Mouse (Mus musculus) MEL (cell line): Measurements from ENCODE around the gene Rnf103. TPM values are rescaled to one million over a fixed set of nuclear protein-coding genes. Genes with fewer than 3 reads are reported as not detected.

ENCODE experiments used
- DNase-seq: peaks from one replicate; pipeline ENCODE4 v3.0.0; 2011; ENCODE audit warnings: low read depth, low spot score
- H3K27ac ChIP-seq: 2 replicates; pipeline ENCODE4 v1.5.1; 2012; ENCODE audit warnings: low read depth, mild to moderate bottlenecking, control low read depth, low read length, moderate library complexity; ENCODE audit not compliant: control insufficient read depth
- H3K27me3 ChIP-seq, 2 experiments: fragments of 150-350 bp in 1 of 2; sonication (generic) in 1 of 2; 2 replicates each; pipeline ENCODE4 v1.6.1; 2012; ENCODE audit warnings: low read length in 2 of 2, mild to moderate bottlenecking in 2 of 2, improper control_type of control experiment in 1 of 2, moderate library complexity in 1 of 2; ENCODE audit not compliant: insufficient read depth in 2 of 2, control insufficient read depth in 1 of 2
- H3K36me3 ChIP-seq, 2 experiments: 2 replicates each; pipeline ENCODE4 v1.6.1; 2012 to 2014; ENCODE audit warnings: low read length in 2 of 2, improper control_type of control experiment in 1 of 2, inconsistent platforms in 1 of 2, mild to moderate bottlenecking in 1 of 2; ENCODE audit not compliant: insufficient read depth in 2 of 2, control insufficient read depth in 1 of 2
- H3K4me1 ChIP-seq, 2 experiments: fragments of 150-350 bp in 1 of 2; sonication (generic) in 1 of 2; 2 replicates each; pipeline ENCODE4 v1.6.1; 2012; ENCODE audit warnings: low read length in 2 of 2, improper control_type of control experiment in 1 of 2, mild to moderate bottlenecking in 1 of 2; ENCODE audit not compliant: insufficient read depth in 2 of 2, control insufficient read depth in 1 of 2
- H3K4me3 ChIP-seq, 2 experiments: fragments of 150-350 bp in 1 of 2; sonication (generic) in 1 of 2; 2 replicates each; pipeline ENCODE4 v1.5.1; 2012; ENCODE audit warnings: low read depth in 2 of 2, low read length in 2 of 2, mild to moderate bottlenecking in 2 of 2, moderate library complexity in 2 of 2, control low read depth in 1 of 2, improper control_type of control experiment in 1 of 2; ENCODE audit not compliant: control insufficient read depth in 1 of 2, insufficient read depth in 1 of 2
- H3K79me2 ChIP-seq: 2 replicates; pipeline ENCODE4 v1.6.1; 2012; ENCODE audit warnings: mild to moderate bottlenecking, low read length, moderate library complexity; ENCODE audit not compliant: control insufficient read depth, poor library complexity, insufficient read depth
- H3K9ac ChIP-seq: 2 replicates; pipeline ENCODE4 v1.6.1; 2012; ENCODE audit warnings: low read depth, mild to moderate bottlenecking, control low read depth, low read length, moderate library complexity; ENCODE audit not compliant: control insufficient read depth, poor library complexity, severe bottlenecking
- H3K9me3 ChIP-seq: fragments of 150-350 bp; sonication (generic); replicated peaks from 2 replicates; pipeline ENCODE4 v1.6.1; 2012; ENCODE audit warnings: mild to moderate bottlenecking, low read length, improper control_type of control experiment, moderate library complexity; ENCODE audit not compliant: insufficient read depth
- BHLHE40 ChIP-seq: IDR thresholded peaks from 2 replicates; pipeline ENCODE4 v1.6.1; 2012; ENCODE audit warnings: low read depth, mild to moderate bottlenecking, inconsistent platforms, low read length, improper control_type of control experiment, borderline replicate concordance
- CHD1 ChIP-seq: IDR thresholded peaks from 2 replicates; pipeline ENCODE4 v1.6.1; 2012; ENCODE audit warnings: low read depth, mild to moderate bottlenecking, inconsistent platforms, low read length, improper control_type of control experiment
- CTCF ChIP-seq, 3 experiments: IDR thresholded peaks in 2 of 3; conservative IDR thresholded peaks in 1 of 3; 2 replicates each; pipeline ENCODE4 v1.5.1; 2011 to 2012; ENCODE audit warnings: low read length in 3 of 3, low read depth in 2 of 3, mild to moderate bottlenecking in 2 of 3, improper control_type of control experiment in 1 of 3, inconsistent platforms in 1 of 3, mixed read lengths in 1 of 3, moderate library complexity in 1 of 3; ENCODE audit not compliant: control insufficient read depth in 1 of 3, insufficient read depth in 1 of 3, poor library complexity in 1 of 3, severe bottlenecking in 1 of 3
- EP300 ChIP-seq, 2 experiments: IDR thresholded peaks; 2 replicates each; pipeline ENCODE4 v1.6.1; 2011; ENCODE audit warnings: improper control_type of control experiment in 2 of 2, low read length in 2 of 2, low read depth in 1 of 2, mild to moderate bottlenecking in 1 of 2
- KAT2A ChIP-seq: conservative IDR thresholded peaks from 2 replicates; pipeline ENCODE4 v1.6.1; 2012; ENCODE audit warnings: low read depth, low read length, improper control_type of control experiment, inconsistent platforms
- MAFK ChIP-seq: IDR thresholded peaks from 2 replicates; pipeline ENCODE4 v1.6.1; 2011; ENCODE audit warnings: low read depth, mild to moderate bottlenecking, low read length, improper control_type of control experiment, borderline replicate concordance
- MAZ ChIP-seq: IDR thresholded peaks from 2 replicates; pipeline ENCODE4 v1.6.1; 2012; ENCODE audit warnings: low read depth, mild to moderate bottlenecking, inconsistent platforms, low read length, improper control_type of control experiment
- MYC ChIP-seq: IDR thresholded peaks from 2 replicates; pipeline ENCODE4 v1.6.1; 2011; ENCODE audit warnings: low read depth, mild to moderate bottlenecking, low read length, improper control_type of control experiment, moderate library complexity
- NELFE ChIP-seq: IDR thresholded peaks from 2 replicates; pipeline ENCODE4 v1.6.1; 2011; ENCODE audit warnings: low read depth, low read length, improper control_type of control experiment
- POLR2A ChIP-seq, 2 experiments: IDR thresholded peaks; 2 replicates each; pipeline ENCODE4 v1.6.1; 2011 to 2012; ENCODE audit warnings: low read length in 2 of 2, mild to moderate bottlenecking in 2 of 2, control low read depth in 1 of 2, improper control_type of control experiment in 1 of 2, low read depth in 1 of 2, moderate library complexity in 1 of 2; ENCODE audit not compliant: control insufficient read depth in 1 of 2, insufficient read depth in 1 of 2, poor library complexity in 1 of 2
- RCOR1 ChIP-seq: IDR thresholded peaks from 2 replicates; pipeline ENCODE4 v1.6.1; 2012; ENCODE audit warnings: low read depth, mild to moderate bottlenecking, inconsistent platforms, low read length, improper control_type of control experiment
- SIN3A ChIP-seq: IDR thresholded peaks from 2 replicates; pipeline ENCODE4 v1.6.1; 2012; ENCODE audit warnings: low read length, improper control_type of control experiment, inconsistent platforms
- TAL1 ChIP-seq: IDR thresholded peaks from 2 replicates; pipeline ENCODE4 v1.6.1; 2012; ENCODE audit warnings: mild to moderate bottlenecking, inconsistent platforms, low read length, moderate library complexity, mixed read lengths
- UBTF ChIP-seq: IDR thresholded peaks from 2 replicates; pipeline ENCODE4 v1.6.1; 2012; ENCODE audit warnings: low read depth, mild to moderate bottlenecking, inconsistent platforms, low read length, improper control_type of control experiment, moderate library complexity, borderline replicate concordance; ENCODE audit not compliant: insufficient read depth
- USF2 ChIP-seq, 2 experiments: IDR thresholded peaks; 2 replicates each; pipeline ENCODE4 v1.6.1; 2011 to 2012; ENCODE audit warnings: improper control_type of control experiment in 2 of 2, low read length in 2 of 2, borderline replicate concordance in 1 of 2, inconsistent platforms in 1 of 2, low read depth in 1 of 2, mild to moderate bottlenecking in 1 of 2; ENCODE audit not compliant: insufficient read depth in 1 of 2
- ZMIZ1 ChIP-seq: IDR thresholded peaks from 2 replicates; pipeline ENCODE4 v1.6.1; 2012; ENCODE audit warnings: low read depth, mild to moderate bottlenecking, inconsistent platforms, low read length, improper control_type of control experiment, moderate library complexity
- polyA plus RNA-seq, 2 experiments: library from polyadenylated mRNA; stranded (reverse) in 1 of 2; unstranded in 1 of 2; fragments of >175 nt in 1 of 2; fragments of >200 nt in 1 of 2; gene quantifications; 2 replicates each; pipeline versions ENCODE4 v1.2.1 to v1.2.4; 2012; ENCODE audit warnings: low replicate concordance in 2 of 2, low read depth in 1 of 2; ENCODE audit not compliant: insufficient read length in 2 of 2, insufficient read depth in 1 of 2, missing spikeins in 1 of 2
- total RNA-seq: library from RNA; depleted of rRNA; stranded (reverse); fragments of 300-350 nt; gene quantifications from 2 replicates; pipeline ENCODE4 v1.2.3, GENCODE M21; 2012

Rnf103 gene
- total and polyA plus RNA-seq, 3 experiments: 3.3 to 4.9 TPM; not detected in 1

GRCm38 (mm10) chr6:71530176-71530575, 36.5 kb downstream of the Rnf103 start:
- H3K27ac ChIP-seq: no peak overlapping the region
- H3K27me3 ChIP-seq: peaks cover 1 to 4% of the 10 kb centered on the region in 2 experiments; a peak in 1 of 4 replicates
- TF ChIP-seq MAFK (no peak), EP300 (IDR thresholded peaks at IDR 0.05; ENCODE audit: low read depth in 1 of 2, low read length in 2 of 2) (no peak), USF2 (IDR thresholded peaks at IDR 0.05; ENCODE audit: borderline replicate concordance in 1 of 2, insufficient read depth in 1 of 2, low read depth in 1 of 2, low read length in 2 of 2) (no peak), KAT2A (no peak), MAZ (no peak), CTCF (IDR thresholded peaks at IDR 0.05 in 2 of 3, conservative IDR thresholded peaks at IDR 0.05 in 1 of 3; ENCODE audit: control insufficient read depth in 1 of 3, insufficient read depth in 1 of 3, low read depth in 2 of 3, low read length in 3 of 3, poor library complexity in 1 of 3, severe bottlenecking in 1 of 3) (no peak), NELFE (no peak), TAL1 (no peak), SIN3A (no peak), MYC (no peak), UBTF (no peak), CHD1 (no peak), BHLHE40 (no peak), POLR2A (IDR thresholded peaks at IDR 0.05; ENCODE audit: control insufficient read depth in 1 of 2, insufficient read depth in 1 of 2, low read depth in 1 of 2, low read length in 2 of 2, poor library complexity in 1 of 2) (no peak), ZMIZ1 (no peak)
- no peaks in the 10 kb centered on the region for H3K4me1 ChIP-seq
- H3K36me3 ChIP-seq: no peaks in the 10 kb centered on the region
- DNase-seq: no peak
- H3K9me3 ChIP-seq: no peaks in the 10 kb centered on the region
- no peaks in the 10 kb centered on the region for H3K79me2 ChIP-seq
- no peak overlapping the region for H3K9ac ChIP-seq
- no peak overlapping the region for H3K4me3 ChIP-seq

- TF ChIP-seq RCOR1 (no peak), TAL1 (no peak)
- Histone ChIP-seq H3K9me3 (no peaks in the 10 kb centered on the region), H3K9ac (no peak overlapping the region), H3K4me1 (no peaks in the 10 kb centered on the region), H3K27me3 (peaks cover 3% of the 10 kb centered on the region in 2 experiments; a peak in 3 of 4 replicates), H3K27ac (no peak overlapping the region), H3K79me2 (no peaks in the 10 kb centered on the region), H3K4me3 (no peak overlapping the region), H3K36me3 (peaks cover 0 to under 1% of the 10 kb centered on the region in 2 experiments; a peak in 2 of 4 replicates)
- DNase-seq: no peak
Observed at GRCm38 (mm10) chr6:71537286-71537685, 43.6 kb downstream of the Rnf103 start.
